Mouse (Mus musculus): ENCODE data around the gene Il1r1.

Gene Il1r1

DNA sequence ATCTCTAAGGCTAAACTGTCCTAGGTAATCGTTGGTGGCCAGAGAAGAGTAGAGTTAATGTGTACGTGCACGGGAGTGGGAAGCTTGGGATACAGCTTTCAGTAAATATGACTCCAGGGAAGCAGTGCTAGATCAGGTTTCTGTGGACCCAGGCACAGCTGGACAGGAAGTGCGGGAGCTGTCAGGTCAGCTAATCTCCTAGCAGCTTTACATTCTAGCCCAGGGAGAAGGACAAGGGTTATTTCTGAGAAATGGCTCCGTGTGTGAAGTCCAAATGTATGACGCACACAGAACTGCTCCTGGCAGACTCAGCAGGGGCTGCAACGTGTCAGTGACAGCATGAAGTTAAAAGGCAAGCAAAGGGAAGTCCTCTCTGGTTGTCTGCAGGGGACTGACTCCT is 8.3 kb downstream of the Il1r1 start:
- DNase-seq: no peak

GRCm38 (mm10) chr1:40233621-40234020 is 8.7 kb downstream of the Il1r1 start:
- no peak for DNase-seq

DNA sequence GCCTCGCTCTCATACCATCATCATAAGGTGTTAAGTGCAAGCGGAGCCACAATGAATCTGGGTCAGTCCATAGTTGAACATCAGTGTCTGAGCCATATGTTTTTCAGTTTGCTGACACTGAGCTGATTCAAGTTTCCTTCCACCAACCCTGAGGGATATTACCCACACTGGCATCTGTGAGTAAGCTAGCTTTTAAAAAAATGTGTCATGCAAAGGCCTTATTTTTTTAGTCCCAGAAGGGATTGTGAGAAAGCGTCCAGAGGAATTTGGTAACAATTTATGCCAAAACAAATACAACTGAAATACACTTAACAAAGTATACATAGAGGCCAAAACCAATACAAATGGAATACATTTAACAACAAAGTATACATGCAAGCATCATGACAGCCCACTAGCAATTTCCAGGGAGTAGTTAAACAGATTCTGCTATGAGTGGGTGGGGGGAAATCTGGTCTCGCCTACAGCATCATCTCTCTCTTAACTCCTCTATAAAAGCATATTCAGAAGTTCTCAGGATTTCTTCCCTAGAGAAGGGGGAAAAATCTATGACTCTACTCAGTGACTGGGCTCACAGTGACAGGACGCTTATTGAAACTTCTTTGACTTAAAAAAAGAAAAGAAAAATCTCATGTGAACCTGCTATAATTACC is 10.8 kb downstream of the Il1r1 start:
- DNase-seq: no peak

GRCm38 (mm10) chr1:40236694-40237093 is 11.8 kb downstream of the Il1r1 start:
- no peak for DNase-seq

- no peak for DNase-seq
These were observed 12.2 kb downstream of the Il1r1 start for GRCm38 (mm10) chr1:40237094-40237493.

GRCm38 (mm10) chr1:40240353-40241092 is 15.6 kb downstream of the Il1r1 start:
- DNase-seq: no peak

GRCm38 (mm10) chr1:40242717-40243116 is 17.8 kb downstream of the Il1r1 start:
- DNase-seq: no peak

- DNase-seq: no peak
These were observed 18.7 kb downstream of the Il1r1 start for GRCm38 (mm10) chr1:40243561-40243998.

GRCm38 (mm10) chr1:40250425-40250824 is 25.5 kb downstream of the Il1r1 start:
- DNase-seq: no peak

GRCm38 (mm10) chr1:40252507-40252906 is 27.6 kb downstream of the Il1r1 start:
- DNase-seq: no peak

- DNase-seq: no peak
These were observed 29.1 kb downstream of the Il1r1 start for GRCm38 (mm10) chr1:40253940-40254339.

- DNase-seq: no peak
These were observed 29.6 kb downstream of the Il1r1 start for GRCm38 (mm10) chr1:40254347-40255057.

DNA sequence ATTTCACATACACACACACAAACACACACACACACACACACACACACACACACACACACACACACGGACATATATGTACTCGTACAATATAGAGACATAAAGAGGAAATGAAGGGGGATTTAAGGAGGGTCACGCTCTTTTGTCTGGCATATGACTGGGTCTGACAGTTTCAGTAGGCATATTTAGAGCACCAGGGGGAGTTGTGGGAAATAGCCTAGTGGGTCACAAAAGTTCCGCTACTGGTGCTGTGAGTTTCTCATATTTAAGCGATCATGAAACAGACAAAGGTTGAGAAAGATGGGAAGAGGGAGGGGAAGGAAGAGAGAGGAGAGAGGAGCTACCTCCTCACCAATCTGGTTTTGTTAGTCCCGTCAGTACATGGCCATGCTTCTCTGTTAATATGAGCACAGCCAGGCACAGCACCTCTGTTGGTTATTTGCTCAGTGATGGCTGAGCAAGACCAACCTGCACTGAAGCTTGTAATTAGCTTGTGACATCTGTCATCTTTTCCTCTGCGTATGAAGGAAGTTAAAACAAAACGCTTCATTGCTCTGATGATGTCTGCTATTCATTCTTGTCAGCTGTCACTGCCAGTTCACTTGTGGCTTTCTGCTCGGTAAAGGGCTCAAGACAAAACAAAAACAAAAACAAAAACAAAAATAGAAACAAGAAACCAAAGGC is 37.7 kb downstream of the Il1r1 start:
- DNase-seq: no peak

DNA sequence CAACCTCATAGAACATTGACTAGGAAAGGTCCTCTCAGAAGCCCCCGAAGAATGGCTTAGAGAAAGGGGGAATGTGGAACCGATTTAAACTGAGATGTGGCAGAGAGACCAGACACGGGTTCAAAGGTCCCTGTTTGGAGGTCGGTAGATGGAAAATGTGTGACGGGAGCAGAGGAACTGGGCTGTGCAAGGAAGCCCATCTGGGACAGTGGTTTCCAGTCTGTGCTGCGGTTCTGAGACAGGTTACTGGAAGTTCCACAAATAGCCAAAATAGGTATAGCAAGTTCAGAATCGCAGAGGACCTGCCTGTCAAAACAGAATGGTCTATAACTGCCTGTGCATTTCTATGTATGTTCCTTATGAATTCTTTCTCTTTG is 38.2 kb downstream of the Il1r1 start:
- no peak for DNase-seq

- DNase-seq: no peak
These were observed 38.8 kb downstream of the Il1r1 start for GRCm38 (mm10) chr1:40263679-40264078.

- no peak for DNase-seq
These were observed 40.5 kb downstream of the Il1r1 start for GRCm38 (mm10) chr1:40265301-40265835.

GRCm38 (mm10) chr1:40266431-40267260 is 41.8 kb downstream of the Il1r1 start:
- DNase-seq: peak; percentile 15

GRCm38 (mm10) chr1:40267846-40268245 is 43.0 kb downstream of the Il1r1 start:
- DNase-seq: no peak

- no peak for DNase-seq
These were observed 43.7 kb downstream of the Il1r1 start for GRCm38 (mm10) chr1:40268536-40268935.

GRCm38 (mm10) chr1:40270415-40270814 is 45.5 kb downstream of the Il1r1 start:
- DNase-seq: no peak

DNA sequence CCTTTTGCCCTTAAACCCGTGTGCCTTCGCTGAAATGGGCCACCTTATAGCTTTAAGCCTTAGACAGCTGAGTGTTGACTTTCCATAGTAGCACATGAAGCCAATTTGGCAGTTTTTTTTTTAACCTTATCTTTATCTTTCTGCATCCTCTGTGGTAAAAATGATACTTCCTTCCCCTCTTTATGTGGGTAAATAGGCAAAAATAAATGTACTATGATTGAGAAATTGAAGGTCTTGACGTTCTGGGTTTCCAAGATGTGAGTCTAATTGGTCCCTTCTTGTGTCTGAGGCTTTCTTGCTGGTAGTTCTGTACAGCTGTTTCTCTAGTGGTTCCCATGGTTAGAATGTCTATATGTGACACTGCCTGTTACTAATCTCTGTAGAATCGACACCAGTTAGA is 46.2 kb downstream of the Il1r1 start:
- no peak for DNase-seq

DNA sequence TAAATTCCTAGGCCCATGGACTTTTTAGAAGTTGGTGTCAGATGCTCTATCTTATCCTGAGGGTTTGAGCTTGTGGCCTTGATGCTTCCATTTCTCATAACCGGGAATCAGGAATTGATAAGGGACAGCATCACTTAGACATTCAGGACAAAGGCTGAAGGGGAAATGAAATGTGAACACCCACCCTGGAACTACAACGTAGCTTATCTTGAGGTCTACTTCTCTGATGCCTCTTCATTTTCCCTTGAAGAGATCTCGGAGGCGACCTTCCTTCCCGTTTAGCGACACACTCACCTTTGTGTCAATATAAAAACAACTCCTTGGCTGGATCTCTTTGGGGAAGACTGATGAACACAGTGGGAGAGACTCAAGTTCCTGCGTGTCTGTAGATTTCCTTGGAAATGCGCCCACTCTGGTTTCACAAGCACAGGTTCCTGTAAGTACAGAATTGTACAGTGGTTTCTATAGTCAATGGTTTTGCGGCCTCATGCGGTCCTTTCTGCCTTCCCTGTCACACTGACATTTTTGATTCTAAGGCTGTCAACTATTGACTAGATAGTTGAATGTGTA is 46.7 kb downstream of the Il1r1 start:
- no peak for DNase-seq
